Mouse (Mus musculus) thymus, adult 2 months (tissue): ENCODE measurements around the gene Nhlh1. TPM values are rescaled to one million over a fixed set of nuclear protein-coding genes. Genes with fewer than 3 reads are reported as not detected.
A peak's percentile ranks its signal among the peaks of the same experiment; 100 is the strongest.

Source experiments
- DNase-seq: peaks from one replicate; pipeline ENCODE4 v3.0.0; 2021
- H3K27ac ChIP-seq: fragments of 200-500 bp; 2 replicates; pipeline ENCODE4 v1.5.1; 2012; ENCODE audit warnings: low read length, control low read depth; ENCODE audit not compliant: control insufficient read depth, insufficient read depth
- H3K27me3 ChIP-seq: fragments of 200-500 bp; 2 replicates; pipeline ENCODE4 v1.6.1; 2012; ENCODE audit warnings: mild to moderate bottlenecking, low read length, moderate library complexity, mixed read lengths; ENCODE audit not compliant: control insufficient read depth, insufficient read depth
- H3K36me3 ChIP-seq: fragments of 200-500 bp; 2 replicates; pipeline ENCODE4 v1.6.1; 2012; ENCODE audit warnings: mild to moderate bottlenecking, low read length, moderate library complexity; ENCODE audit not compliant: control insufficient read depth, insufficient read depth
- H3K4me1 ChIP-seq: fragments of 200-500 bp; replicated peaks from 2 replicates; pipeline ENCODE4 v1.6.1; 2012; ENCODE audit warnings: low read length; ENCODE audit not compliant: control insufficient read depth, insufficient read depth
- H3K4me3 ChIP-seq: fragments of 200-500 bp; 2 replicates; pipeline ENCODE4 v1.5.1; 2012; ENCODE audit warnings: mild to moderate bottlenecking, low read length, control low read depth, moderate library complexity; ENCODE audit not compliant: control insufficient read depth, insufficient read depth
- CTCF ChIP-seq: fragments of 200-500 bp; IDR thresholded peaks from 2 replicates; pipeline ENCODE4 v1.5.1; 2012; ENCODE audit warnings: mild to moderate bottlenecking, control low read depth, low read length, moderate library complexity, borderline replicate concordance; ENCODE audit not compliant: control insufficient read depth, poor library complexity, insufficient read depth; ENCODE audit errors: extremely low read depth
- POLR2A ChIP-seq: fragments of 200-500 bp; IDR thresholded peaks from 2 replicates; pipeline ENCODE4 v1.6.1; 2012; ENCODE audit warnings: mild to moderate bottlenecking, low read length, control low read depth, moderate library complexity; ENCODE audit not compliant: control insufficient read depth, poor library complexity, insufficient read depth; ENCODE audit errors: extremely low read depth
- WGBS: fragments of 180-500 bp; shearing (Covaris S2); methylation state at CpG from one replicate; pipeline ENCODE4 v1.1.7; 2018; 5-methylcytosine and 5-hydroxymethylcytosine counted together
- polyA plus RNA-seq: library from polyadenylated mRNA; depleted of rRNA; stranded (reverse); fragments of >200 nt; gene quantifications from 2 replicates; pipeline ENCODE4 v1.2.3, GENCODE M21; 2012

Gene Nhlh1
- polyA plus RNA-seq, 1 experiment = 0.18 TPM

GRCm38 (mm10) chr1:172048241-172048734 is 9.1 kb downstream of the Nhlh1 start:
- H3K4me1 ChIP-seq = no peaks in the 10 kb centered on the region
- DNase-seq = no peak
- TF ChIP-seq POLR2A (no peak), CTCF (no peak)
- 70% methylated on average over 6 of the region's 6 CpGs for WGBS
- peaks cover 2% of the 10 kb centered on the region for H3K27me3 ChIP-seq
- no peak overlapping the region for H3K27ac ChIP-seq
- no peak overlapping the region for H3K4me3 ChIP-seq
- H3K36me3 ChIP-seq = no peaks in the 10 kb centered on the region

- WGBS = 19% methylated on average over 5 of the region's 5 CpGs
- H3K36me3 ChIP-seq = no peaks in the 10 kb centered on the region
- no peaks in the 10 kb centered on the region for H3K27me3 ChIP-seq
- peak; percentile 75 for DNase-seq
- peak; percentile 72; the same call in 1 of the 2 replicates for TF ChIP-seq CTCF
- no peak for TF ChIP-seq POLR2A
- H3K27ac ChIP-seq = no peak overlapping the region
- H3K4me1 ChIP-seq = no peaks in the 10 kb centered on the region
- H3K4me3 ChIP-seq = no peak overlapping the region
These were observed 10.4 kb downstream of the Nhlh1 start for GRCm38 (mm10) chr1:172046938-172047337.

- H3K36me3 ChIP-seq = no peaks in the 10 kb centered on the region
- TF ChIP-seq CTCF (no peak), POLR2A (no peak)
- no peak overlapping the region for H3K27ac ChIP-seq
- H3K4me3 ChIP-seq = no peak overlapping the region
- no peaks in the 10 kb centered on the region for H3K27me3 ChIP-seq
- WGBS = 76% methylated on average over 8 of the region's 8 CpGs
- H3K4me1 ChIP-seq = no peaks in the 10 kb centered on the region
- DNase-seq = no peak
These were observed 11.0 kb downstream of the Nhlh1 start for GRCm38 (mm10) chr1:172046410-172046809.

GRCm38 (mm10) chr1:172029914-172030313 is 27.5 kb downstream of the Nhlh1 start:
- Histone ChIP-seq H3K36me3 (no peaks in the 10 kb centered on the region), H3K27me3 (no peaks in the 10 kb centered on the region), H3K4me1 (peaks cover 17% of the 10 kb centered on the region), H3K27ac (no peak overlapping the region), H3K4me3 (no peak overlapping the region)
- WGBS = 96% methylated on average over 2 of the region's 2 CpGs
- TF ChIP-seq POLR2A (no peak), CTCF (no peak)
- no peak for DNase-seq

- H3K4me1 ChIP-seq = peaks cover 17% of the 10 kb centered on the region
- no peaks in the 10 kb centered on the region for H3K27me3 ChIP-seq
- TF ChIP-seq POLR2A = no peak
- TF ChIP-seq CTCF = no peak
- peak within 1 kb of the TSS; percentile 19; the same call in 1 of the 2 replicates for H3K27ac ChIP-seq
- H3K36me3 ChIP-seq = no peaks in the 10 kb centered on the region
- DNase-seq = no peak
- WGBS = 96% methylated on average over 21 of the region's 21 CpGs
- H3K4me3 ChIP-seq = peak within 1 kb of the TSS; percentile 77
These were observed 28.7 kb downstream of the Nhlh1 start, which contains the start of gene Vangl2 for GRCm38 (mm10) chr1:172028394-172029275. Gene Vangl2 (minus strand): TSS chr1:172028444.

GRCm38 (mm10) chr1:172027809-172028102 is 29.6 kb downstream of the Nhlh1 start:
- Histone ChIP-seq H3K4me3 (no peak overlapping the region), H3K27me3 (no peaks in the 10 kb centered on the region), H3K36me3 (no peaks in the 10 kb centered on the region), H3K4me1 (peaks cover 17% of the 10 kb centered on the region), H3K27ac (no peak overlapping the region)
- TF ChIP-seq POLR2A (no peak), CTCF (no peak)
- 79% methylated on average over 10 of the region's 10 CpGs for WGBS
- DNase-seq = no peak
